Mouse (Mus musculus) stomach, embryonic 15.5 days (tissue): ENCODE data around the gene Ccdc148. TPM values are rescaled to one million over a fixed set of nuclear protein-coding genes. Genes with fewer than 3 reads are reported as not detected.

Experiments
- ATAC-seq: fragments of 200-750 bp; cut with Nextera tagmentation; 2 replicates; pipeline ENCODE4 v1.8.0; 2017; ENCODE audit warnings: low read depth, moderate number of reproducible peaks, moderate TSS enrichment; ENCODE audit not compliant: insufficient read depth, low FRiP score
- H3K27ac ChIP-seq: fragments of 300-500 bp; sonication (generic); 2 replicates; pipeline ENCODE4 v1.5.1; 2015; ENCODE audit warnings: mild to moderate bottlenecking, inconsistent platforms
- H3K27me3 ChIP-seq: fragments of 300-500 bp; sonication (generic); replicated peaks from 2 replicates; pipeline ENCODE4 v1.6.1; 2015; ENCODE audit warnings: inconsistent platforms
- H3K36me3 ChIP-seq: fragments of 300-500 bp; sonication (generic); 2 replicates; pipeline ENCODE4 v1.6.1; 2015; ENCODE audit warnings: inconsistent platforms
- H3K4me1 ChIP-seq: fragments of 300-500 bp; sonication (generic); 2 replicates; pipeline ENCODE4 v1.6.1; 2015; ENCODE audit warnings: inconsistent platforms
- H3K4me2 ChIP-seq: fragments of 300-500 bp; sonication (generic); 2 replicates; pipeline ENCODE4 v1.6.1; 2015; ENCODE audit warnings: mild to moderate bottlenecking, inconsistent platforms
- H3K4me3 ChIP-seq: fragments of 300-500 bp; sonication (generic); replicated peaks from 2 replicates; pipeline ENCODE4 v1.5.1; 2015; ENCODE audit warnings: inconsistent platforms
- H3K9ac ChIP-seq: fragments of 300-500 bp; sonication (generic); 2 replicates; pipeline ENCODE4 v1.6.1; 2015; ENCODE audit warnings: inconsistent platforms
- H3K9me3 ChIP-seq: fragments of 300-500 bp; sonication (generic); 2 replicates; pipeline ENCODE4 v1.6.1; 2016; ENCODE audit warnings: inconsistent platforms
- WGBS: fragments of 180-500 bp; shearing (Covaris S2); methylation state at CpG from one replicate; pipeline ENCODE4 v1.1.7; 2015; 5-methylcytosine and 5-hydroxymethylcytosine counted together
- polyA plus RNA-seq: library from polyadenylated mRNA; unstranded; fragments of >200 nt; fragmentation: Nextera tagmentation; extraction: Ambion mirVana; gene quantifications from 2 replicates; pipeline ENCODE4 v1.2.1, GENCODE M21; 2015

Gene Ccdc148
- 0.89 and 1.3 TPM in 2 replicates for polyA plus RNA-seq

- Histone ChIP-seq H3K27me3 (no peaks in the 10 kb centered on the region), H3K4me3 (peak within 1 kb of the TSS; percentile 77), H3K27ac (peak within 1 kb of the TSS; percentile 81), H3K9ac (peak within 1 kb of the TSS; percentile 82), H3K4me1 (peaks cover 7% of the 10 kb centered on the region; the same call in 1 of the 2 replicates), H3K4me2 (peak within 1 kb of the TSS; percentile 94), H3K36me3 (no peaks in the 10 kb centered on the region), H3K9me3 (no peaks in the 10 kb centered on the region)
- ATAC-seq, result peak; percentile 98
- 1% methylated on average over 37 of the region's 37 CpGs for WGBS
Measured at GRCm38 (mm10) chr2:59160605-59160963, at the start of gene Ccdc148, which contains the start of gene Pkp4. Gene Ccdc148 (minus strand): TSS chr2:59160683. Gene Pkp4 (plus strand): TSS chr2:59160850.

GRCm38 (mm10) chr2:59208276-59208675, 47.8 kb upstream of the Ccdc148 start:
- H3K27me3 ChIP-seq, result no peaks in the 10 kb centered on the region
- H3K4me3 ChIP-seq, result no peak overlapping the region
- 61% methylated on average over 9 of the region's 9 CpGs for WGBS
- H3K9ac ChIP-seq, result no peak overlapping the region
- H3K4me2 ChIP-seq, result no peak overlapping the region
- H3K4me1 ChIP-seq, result peaks cover 6% of the 10 kb centered on the region; the same call in 1 of the 2 replicates
- no peak for ATAC-seq
- H3K27ac ChIP-seq, result no peak overlapping the region
- H3K9me3 ChIP-seq, result no peaks in the 10 kb centered on the region
- H3K36me3 ChIP-seq, result no peaks in the 10 kb centered on the region

- Histone ChIP-seq H3K4me3 (no peak overlapping the region), H3K27ac (no peak overlapping the region), H3K9me3 (no peaks in the 10 kb centered on the region), H3K9ac (no peak overlapping the region), H3K27me3 (no peaks in the 10 kb centered on the region), H3K4me1 (peaks cover 6% of the 10 kb centered on the region; the same call in 1 of the 2 replicates), H3K4me2 (no peak overlapping the region), H3K36me3 (no peaks in the 10 kb centered on the region)
- ATAC-seq, result no peak
- WGBS, result 69% methylated on average over 5 of the region's 5 CpGs
Measured at GRCm38 (mm10) chr2:59207725-59208124, 47.2 kb upstream of the Ccdc148 start.

- Histone ChIP-seq H3K9ac (no peak overlapping the region), H3K4me1 (peaks cover 6% of the 10 kb centered on the region; the same call in 1 of the 2 replicates), H3K4me3 (no peak overlapping the region), H3K27ac (no peak overlapping the region), H3K9me3 (no peaks in the 10 kb centered on the region), H3K4me2 (no peak overlapping the region), H3K27me3 (no peaks in the 10 kb centered on the region), H3K36me3 (no peaks in the 10 kb centered on the region)
- whole genome bisulfite sequencing, result 41% methylated on average over 4 of the region's 4 CpGs
- no peak; the same call in 1 of the 2 replicates for ATAC-seq
Measured at GRCm38 (mm10) chr2:59207240-59207639, 46.8 kb upstream of the Ccdc148 start.

GRCm38 (mm10) chr2:59206190-59206589, 45.7 kb upstream of the Ccdc148 start:
- 90% methylated on average over 2 of the region's 2 CpGs for WGBS

GRCm38 (mm10) chr2:59205092-59205491, 44.6 kb upstream of the Ccdc148 start:
- Histone ChIP-seq H3K9ac (no peak overlapping the region), H3K9me3 (no peaks in the 10 kb centered on the region), H3K27ac (no peak overlapping the region), H3K4me1 (peaks cover 6% of the 10 kb centered on the region; the same call in 1 of the 2 replicates), H3K4me2 (no peak overlapping the region), H3K4me3 (no peak overlapping the region), H3K27me3 (no peaks in the 10 kb centered on the region), H3K36me3 (no peaks in the 10 kb centered on the region)
- WGBS, result 90% methylated on average over 9 of the region's 9 CpGs
- no peak for ATAC-seq

More at GRCm38 (mm10) chr2:59206190-59206589, 45.7 kb upstream of the Ccdc148 start:
- no peak overlapping the region for H3K4me3 ChIP-seq
- no peak overlapping the region for H3K9ac ChIP-seq
- H3K36me3 ChIP-seq, result no peaks in the 10 kb centered on the region
- no peaks in the 10 kb centered on the region for H3K27me3 ChIP-seq
- H3K9me3 ChIP-seq, result no peaks in the 10 kb centered on the region
- no peak for ATAC-seq
- no peak overlapping the region for H3K4me2 ChIP-seq
- H3K27ac ChIP-seq, result no peak overlapping the region
- H3K4me1 ChIP-seq, result peaks cover 6% of the 10 kb centered on the region; the same call in 1 of the 2 replicates

- H3K4me3 ChIP-seq, result no peak overlapping the region
- H3K9me3 ChIP-seq, result no peaks in the 10 kb centered on the region
- no peaks in the 10 kb centered on the region for H3K27me3 ChIP-seq
- H3K4me2 ChIP-seq, result no peak overlapping the region
- H3K4me1 ChIP-seq, result peaks cover 6% of the 10 kb centered on the region; the same call in 1 of the 2 replicates
- no peak for ATAC-seq
- no peak overlapping the region for H3K9ac ChIP-seq
- WGBS, result 43% methylated on average over 3 of the region's 3 CpGs
- H3K36me3 ChIP-seq, result no peaks in the 10 kb centered on the region
- H3K27ac ChIP-seq, result no peak overlapping the region; the same call in 1 of the 2 replicates
Measured at GRCm38 (mm10) chr2:59203627-59204425, 43.3 kb upstream of the Ccdc148 start.

- Histone ChIP-seq H3K27ac (no peak overlapping the region), H3K9me3 (no peaks in the 10 kb centered on the region)
- WGBS, result 65% methylated on average over 5 of the region's 5 CpGs
Measured at GRCm38 (mm10) chr2:59202930-59203329, 42.4 kb upstream of the Ccdc148 start.

GRCm38 (mm10) chr2:59200511-59200910, 40.0 kb upstream of the Ccdc148 start:
- no peaks in the 10 kb centered on the region for H3K4me1 ChIP-seq
- no peak overlapping the region for H3K27ac ChIP-seq

More at GRCm38 (mm10) chr2:59202930-59203329, 42.4 kb upstream of the Ccdc148 start:
- Histone ChIP-seq H3K4me2 (no peak overlapping the region), H3K4me3 (no peak overlapping the region), H3K9ac (no peak overlapping the region), H3K27me3 (no peaks in the 10 kb centered on the region), H3K36me3 (no peaks in the 10 kb centered on the region), H3K4me1 (peaks cover 6% of the 10 kb centered on the region; the same call in 1 of the 2 replicates)
- ATAC-seq, result no peak

GRCm38 (mm10) chr2:59199476-59199976, 39.0 kb upstream of the Ccdc148 start:
- no peak overlapping the region for H3K4me2 ChIP-seq
- H3K4me1 ChIP-seq, result no peaks in the 10 kb centered on the region
- H3K9me3 ChIP-seq, result no peaks in the 10 kb centered on the region
- H3K27ac ChIP-seq, result no peak overlapping the region
- no peak overlapping the region for H3K9ac ChIP-seq
- no peaks in the 10 kb centered on the region for H3K36me3 ChIP-seq
- 96% methylated on average over 5 of the region's 5 CpGs for WGBS
- H3K4me3 ChIP-seq, result no peak overlapping the region
- ATAC-seq, result no peak
- no peaks in the 10 kb centered on the region for H3K27me3 ChIP-seq

More at GRCm38 (mm10) chr2:59200511-59200910, 40.0 kb upstream of the Ccdc148 start:
- ATAC-seq, result no peak
- 84% methylated on average over 3 of the region's 3 CpGs for WGBS
- no peaks in the 10 kb centered on the region for H3K9me3 ChIP-seq
- no peaks in the 10 kb centered on the region for H3K27me3 ChIP-seq
- no peak overlapping the region for H3K4me3 ChIP-seq
- H3K4me2 ChIP-seq, result no peak overlapping the region
- no peak overlapping the region for H3K9ac ChIP-seq
- no peaks in the 10 kb centered on the region for H3K36me3 ChIP-seq

GRCm38 (mm10) chr2:59197156-59197555, 36.7 kb upstream of the Ccdc148 start:
- no peak overlapping the region for H3K9ac ChIP-seq
- no peaks in the 10 kb centered on the region for H3K27me3 ChIP-seq
- H3K4me2 ChIP-seq, result no peak overlapping the region
- WGBS, result 80% methylated on average over 4 of the region's 4 CpGs
- H3K4me3 ChIP-seq, result no peak overlapping the region
- no peaks in the 10 kb centered on the region for H3K9me3 ChIP-seq
- no peak for ATAC-seq
- H3K4me1 ChIP-seq, result no peaks in the 10 kb centered on the region
- H3K27ac ChIP-seq, result no peak overlapping the region
- H3K36me3 ChIP-seq, result no peaks in the 10 kb centered on the region

- Histone ChIP-seq H3K9me3 (no peaks in the 10 kb centered on the region), H3K27me3 (no peaks in the 10 kb centered on the region), H3K4me1 (0 out of 2 replicates have a peak, but pooled peaks cover 3% of the 10 kb centered on the region), H3K9ac (no peak overlapping the region), H3K36me3 (no peaks in the 10 kb centered on the region), H3K27ac (no peak overlapping the region), H3K4me3 (no peak overlapping the region), H3K4me2 (no peak overlapping the region)
- WGBS, result 58% methylated on average over 5 of the region's 5 CpGs
- no peak for ATAC-seq
Measured at GRCm38 (mm10) chr2:59193117-59193516, 32.6 kb upstream of the Ccdc148 start.
